Mouse (Mus musculus) lung, adult 18-20 months (tissue): Measurements from ENCODE around the gene Aym1.
"Not testable (repeated sequence)": the region's sequence is repeated elsewhere in the genome, so short reads cannot be mapped to it uniquely, and the experiment has no call there.

Experiments used
- DNase-seq, 2 experiments: peaks; one replicate each; pipeline ENCODE4 v3.0.0; 2022; ENCODE audit warnings: mixed read lengths in 2 of 2

Gene Aym1

DNA sequence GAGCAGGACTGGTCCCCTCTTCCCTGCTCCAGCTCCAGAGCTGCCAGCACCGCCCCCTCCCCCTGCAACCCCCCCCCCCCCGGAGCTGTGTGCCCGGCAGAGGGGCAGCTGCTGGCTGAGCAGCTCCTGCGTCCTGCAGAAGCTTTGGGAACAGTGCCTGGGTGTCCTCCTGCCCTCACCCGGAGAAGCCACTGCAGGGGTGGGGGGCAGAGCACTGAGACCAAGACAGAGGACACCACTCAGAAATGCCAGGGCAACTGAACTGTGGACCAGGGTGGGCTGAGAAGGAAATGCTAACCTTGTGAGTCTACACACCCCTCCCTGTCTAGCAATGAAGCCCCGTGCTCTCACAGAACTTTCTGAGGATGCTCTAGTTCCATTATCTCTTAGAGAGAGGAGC lies at the start of gene Aym1:
Gene Aym1, plus strand, starts transcription at position 109 of the 400 bp plus-strand sequence.
- no peak for DNase-seq

DNA sequence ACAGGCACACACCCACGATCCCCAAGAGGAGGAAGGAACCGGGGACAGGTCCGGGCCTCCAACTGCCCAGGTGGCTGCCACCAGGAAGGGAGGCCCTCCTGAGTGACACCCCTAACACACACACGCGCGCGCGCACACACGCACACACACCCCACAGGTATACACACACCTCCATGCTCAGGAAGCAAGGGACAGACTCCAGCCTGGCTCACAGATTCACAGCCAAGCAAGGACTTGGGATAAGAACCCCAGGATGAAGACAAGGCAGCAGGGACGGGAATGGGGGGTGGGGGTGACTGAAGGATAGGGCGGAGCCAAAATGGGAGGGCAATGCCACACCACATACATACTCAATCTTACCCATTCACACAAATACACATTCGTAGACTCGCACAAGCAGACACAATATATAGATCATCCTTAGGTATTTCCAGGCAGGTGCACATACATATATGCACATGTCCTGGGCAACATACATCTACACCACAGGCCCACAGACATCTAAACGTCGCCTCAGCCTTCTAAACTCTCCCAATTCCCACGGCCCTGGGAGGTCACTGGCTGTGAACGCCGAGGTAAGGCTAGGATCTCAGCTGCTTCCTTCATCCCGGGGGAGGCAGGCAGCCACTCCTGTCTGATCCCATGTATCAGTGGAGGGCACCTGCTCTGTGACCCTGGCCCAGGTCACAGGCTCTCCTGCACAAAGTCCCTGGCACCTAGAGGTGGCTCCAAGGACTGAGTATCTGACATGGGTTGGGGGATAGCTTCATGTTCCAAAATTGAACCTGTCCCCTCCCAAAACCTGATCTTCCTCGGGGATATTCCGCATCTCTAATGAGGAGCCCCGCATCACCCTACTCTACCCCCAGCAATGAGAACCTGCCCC lies 47.4 kb upstream of the Aym1 start:
- DNase-seq: no peak

DNA sequence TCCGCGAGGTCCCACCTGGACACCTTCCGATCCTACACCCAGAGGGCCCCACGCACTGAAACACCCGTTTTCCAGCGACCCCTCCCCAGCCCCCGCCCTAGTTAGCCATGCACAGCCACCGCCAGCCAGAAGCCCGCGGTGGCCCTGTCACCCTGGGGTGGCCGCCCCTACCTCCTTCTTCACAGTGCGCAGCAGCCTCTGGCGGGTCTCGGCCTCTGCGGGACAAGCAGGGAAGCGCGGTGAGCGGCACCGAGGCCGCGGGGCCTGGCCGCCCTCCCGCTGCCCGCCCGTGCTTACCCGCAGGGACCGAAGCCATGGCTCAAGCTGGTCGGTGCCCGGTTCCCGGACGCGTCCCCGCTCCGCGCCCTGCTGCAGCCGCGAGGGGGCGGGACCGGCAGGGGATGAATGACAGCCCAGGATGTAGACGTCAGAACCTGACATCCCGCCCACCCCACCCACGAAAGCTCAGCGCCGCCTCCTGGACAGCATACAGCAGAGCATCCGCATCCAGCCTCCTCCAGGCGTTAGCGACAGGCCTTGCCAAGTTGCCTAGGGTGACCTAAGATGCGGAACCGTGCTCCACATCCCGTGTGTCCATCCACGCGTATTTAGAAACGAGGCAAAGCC lies 46.6 kb upstream of the Aym1 start, which contains the start of gene Sgsm1:
Gene Sgsm1, minus strand, starts transcription at position 410 of the 627 bp plus-strand sequence.
- peak; percentile 76 to 82 for DNase-seq

DNA sequence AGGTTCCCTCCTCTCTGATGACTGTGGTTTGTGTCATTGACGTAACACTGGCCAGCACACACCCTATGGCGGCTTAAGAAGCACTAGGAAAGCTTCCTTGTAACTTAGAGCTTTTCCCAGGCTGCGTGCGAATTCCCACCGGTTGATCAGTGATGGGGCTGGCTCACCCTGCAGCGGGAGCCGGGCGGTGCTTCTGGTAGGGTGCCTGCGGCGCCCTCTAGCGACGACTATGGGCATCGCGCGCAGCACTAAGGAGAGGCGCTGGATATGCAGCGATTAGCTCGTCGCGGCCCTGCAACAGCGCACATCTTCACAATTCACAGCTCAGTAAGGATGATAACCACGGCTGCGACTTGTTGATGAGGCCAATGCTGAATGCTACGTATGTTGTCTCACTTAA lies 43.1 kb upstream of the Aym1 start:
- DNase-seq: peak; percentile 49 to 68

DNA sequence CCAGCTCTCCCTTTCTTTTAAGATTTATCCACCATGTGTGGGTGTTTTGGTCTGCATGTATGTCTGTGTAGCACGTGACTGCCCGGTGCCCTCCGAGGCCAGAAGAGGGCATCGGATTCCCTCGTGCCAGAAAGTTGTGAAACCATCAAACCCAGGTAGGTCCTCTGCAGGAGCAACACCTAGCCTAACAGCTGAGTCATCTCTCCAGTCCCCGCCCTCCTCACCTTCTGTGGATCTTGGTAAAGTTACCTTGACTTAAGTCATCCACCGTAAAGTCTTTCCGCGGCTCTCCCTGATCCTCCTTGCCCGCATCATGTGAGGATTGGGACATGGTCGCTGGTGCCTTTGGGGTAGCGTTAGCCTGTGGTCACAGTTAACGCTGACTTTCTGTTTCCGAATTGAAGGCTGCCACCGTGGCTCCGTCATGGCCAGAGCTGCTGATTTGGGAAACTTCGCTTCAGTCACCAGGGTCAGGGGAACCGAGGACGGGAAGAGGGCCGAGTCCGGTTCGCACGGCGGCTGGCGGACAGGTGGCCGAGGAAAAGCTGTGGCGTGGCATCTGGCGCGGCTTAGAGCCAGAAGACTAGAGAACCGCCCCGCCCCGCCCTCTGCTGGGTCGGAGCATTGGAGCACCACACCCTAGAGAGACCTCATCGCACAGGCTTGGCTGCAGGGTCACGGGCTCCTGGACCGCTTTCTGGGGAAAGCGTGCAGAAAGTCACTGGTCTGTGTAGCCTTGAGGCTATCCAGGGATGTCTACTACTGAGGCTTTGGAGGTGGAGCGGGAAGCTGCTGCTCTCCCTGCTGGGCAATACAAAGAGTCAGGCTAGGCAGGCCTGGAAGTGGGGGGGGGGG lies 33.1 kb upstream of the Aym1 start:
- peak; percentile 32 to 52 for DNase-seq

DNA sequence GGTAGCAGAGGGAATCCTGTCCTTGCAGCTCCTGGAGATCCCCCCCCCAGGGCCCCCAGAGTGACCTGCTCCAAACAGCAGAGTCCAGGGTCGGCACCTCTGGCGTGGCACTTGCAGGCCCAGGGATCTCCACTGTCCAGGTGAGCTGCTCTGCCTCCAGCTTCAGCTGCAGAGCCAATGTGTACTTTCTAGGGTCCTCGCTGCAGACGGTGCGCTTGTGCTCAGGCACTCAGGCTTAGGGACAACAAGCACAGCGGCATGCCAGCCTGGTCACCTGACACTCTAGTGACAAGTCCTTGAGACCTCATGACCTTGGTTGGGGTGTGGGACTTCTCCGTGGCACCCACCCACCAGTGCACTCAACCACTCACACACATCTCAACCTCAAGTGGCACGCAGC lies 27.6 kb upstream of the Aym1 start:
- DNase-seq: no peak

DNA sequence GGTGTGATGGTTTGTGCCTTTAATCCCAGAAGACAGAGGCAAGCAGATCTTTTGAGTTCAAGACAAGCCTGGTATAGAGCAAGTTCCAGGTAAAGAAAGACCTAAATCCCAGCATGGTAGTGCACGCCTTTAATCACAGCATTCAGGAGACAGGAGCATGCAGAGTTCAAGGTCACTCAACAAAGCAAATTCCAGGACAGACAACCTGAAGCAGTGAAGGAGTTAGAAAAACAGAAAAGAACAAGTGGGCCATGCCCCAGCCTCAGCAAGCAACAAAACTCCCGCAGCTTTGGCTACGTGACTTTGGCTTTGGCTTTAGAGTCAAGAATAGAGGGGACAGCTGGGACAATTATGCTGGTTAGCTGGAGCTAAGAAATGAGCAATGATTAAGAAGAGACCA lies 26.9 kb upstream of the Aym1 start:
- no peak for DNase-seq

DNA sequence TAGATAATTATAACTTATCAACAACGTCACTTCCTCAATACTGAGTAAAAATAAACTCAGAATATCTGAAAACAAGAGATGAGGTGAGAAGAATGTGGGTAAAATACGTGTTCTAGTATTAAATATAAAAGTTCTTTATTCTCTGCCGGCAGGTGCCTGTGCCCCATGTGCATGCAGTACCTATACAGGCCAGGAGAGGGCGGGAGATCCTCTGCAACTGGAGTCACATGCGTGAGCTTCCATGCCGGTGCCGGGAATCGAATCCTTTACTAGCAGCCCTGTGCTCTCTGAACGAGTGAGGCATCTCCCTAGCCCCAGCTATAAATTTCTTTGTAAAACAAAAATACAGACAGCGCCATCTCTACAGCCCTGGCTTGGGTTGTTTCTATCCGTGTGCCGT lies 24.9 kb upstream of the Aym1 start:
- no peak for DNase-seq

DNA sequence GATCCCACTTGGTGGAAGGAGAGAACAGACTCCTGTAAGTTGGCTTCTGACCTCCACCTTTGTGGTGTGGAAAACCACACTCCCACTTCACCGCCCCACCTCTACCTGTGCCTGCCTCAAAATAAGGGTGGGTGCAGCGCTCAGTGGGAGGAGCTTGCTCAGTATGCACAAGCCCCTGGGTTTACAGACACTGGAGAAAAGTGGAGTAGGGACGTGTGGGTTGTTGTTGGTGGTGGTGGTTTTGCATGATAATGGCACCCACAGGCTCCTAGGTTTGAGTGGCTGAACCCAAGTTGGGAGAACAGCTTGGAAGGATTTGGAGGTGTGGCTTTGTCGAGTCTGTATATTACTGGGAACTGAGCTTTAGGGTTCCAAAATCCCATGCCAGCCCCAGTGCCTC lies 24.2 kb upstream of the Aym1 start:
- DNase-seq: no peak

DNA sequence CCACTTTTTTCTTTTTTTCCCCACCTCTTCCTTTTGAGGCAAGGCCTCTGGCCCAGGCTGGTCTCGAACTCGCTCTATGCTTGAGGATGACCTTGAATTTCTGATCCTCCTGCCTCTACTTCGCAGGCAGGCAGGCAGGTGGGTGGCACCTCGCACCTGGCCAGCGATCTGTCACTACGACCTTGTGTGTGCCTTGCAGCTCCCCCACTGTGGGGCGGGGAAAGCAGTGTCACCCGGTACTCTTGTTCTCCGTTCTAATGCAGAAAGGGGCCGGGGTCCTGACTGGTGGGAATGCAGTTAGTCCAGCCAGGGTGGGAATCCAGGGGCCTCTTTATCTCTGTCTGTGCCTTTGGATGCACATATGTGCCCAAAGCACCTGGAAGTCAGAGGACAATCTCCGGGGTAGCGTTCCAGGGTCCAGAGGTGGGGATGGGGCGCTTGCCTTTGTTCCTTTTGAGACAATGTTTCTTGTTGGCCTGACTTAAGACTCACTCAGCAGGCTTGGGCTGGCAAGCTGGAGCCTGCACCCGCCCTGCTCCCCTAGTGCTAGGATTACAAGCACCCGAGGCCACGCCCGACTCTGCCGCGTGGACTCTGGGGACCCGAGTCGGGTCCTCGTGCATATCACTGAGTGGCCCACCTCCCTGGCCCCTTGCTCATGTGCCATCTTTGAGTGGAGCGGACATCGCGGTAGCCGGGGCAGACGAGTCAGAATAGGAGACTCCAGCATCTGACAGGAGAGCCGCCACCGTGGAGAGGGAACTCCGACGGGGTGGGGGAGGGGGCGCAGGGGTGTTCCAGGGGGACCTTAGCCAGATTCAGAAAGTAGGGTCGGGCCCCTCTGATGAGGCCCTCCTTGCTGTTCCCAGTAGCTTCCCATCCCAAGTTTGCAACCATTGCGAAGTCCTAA lies 22.2 kb upstream of the Aym1 start:
- no peak for DNase-seq

DNA sequence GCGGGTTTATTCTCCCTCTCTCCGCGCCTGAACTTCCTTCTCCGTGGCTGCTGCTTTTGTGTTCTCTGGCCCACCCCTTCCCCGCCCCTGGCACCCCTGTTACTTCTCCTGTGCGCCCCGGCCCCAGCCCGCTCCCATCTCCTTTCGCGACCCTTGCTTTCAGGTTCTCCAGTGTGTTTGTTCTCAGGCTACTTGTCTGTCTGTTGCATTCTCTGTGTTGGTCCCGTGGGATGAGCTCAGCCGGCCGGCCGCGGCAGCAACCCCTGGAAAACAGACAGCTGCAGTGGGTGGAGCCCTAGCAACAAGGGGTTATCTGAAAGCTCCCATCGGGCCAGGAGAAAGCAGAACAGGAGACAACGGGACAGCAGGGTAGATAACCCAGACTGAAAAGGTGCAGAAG lies 21.4 kb upstream of the Aym1 start:
- DNase-seq: no peak

DNA sequence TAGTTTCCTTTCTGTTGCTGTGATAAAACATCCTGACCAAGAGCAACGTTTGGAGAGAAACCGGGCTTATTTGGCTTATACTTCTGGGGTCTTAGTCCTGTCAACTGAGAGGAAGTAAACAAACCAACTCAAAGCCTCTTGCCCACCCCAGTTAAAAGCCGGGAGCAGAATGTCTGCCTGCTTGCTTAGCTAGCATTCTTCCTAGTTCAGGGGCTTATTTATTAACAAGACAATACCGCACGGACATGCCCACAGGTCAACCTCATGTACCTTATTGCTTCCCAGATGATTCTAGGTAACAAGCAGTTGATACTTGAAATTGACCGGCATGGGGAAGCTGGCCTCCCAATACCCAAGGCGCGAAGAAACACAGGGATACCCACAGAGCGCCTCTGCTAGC lies 20.8 kb upstream of the Aym1 start:
- DNase-seq: no peak

DNA sequence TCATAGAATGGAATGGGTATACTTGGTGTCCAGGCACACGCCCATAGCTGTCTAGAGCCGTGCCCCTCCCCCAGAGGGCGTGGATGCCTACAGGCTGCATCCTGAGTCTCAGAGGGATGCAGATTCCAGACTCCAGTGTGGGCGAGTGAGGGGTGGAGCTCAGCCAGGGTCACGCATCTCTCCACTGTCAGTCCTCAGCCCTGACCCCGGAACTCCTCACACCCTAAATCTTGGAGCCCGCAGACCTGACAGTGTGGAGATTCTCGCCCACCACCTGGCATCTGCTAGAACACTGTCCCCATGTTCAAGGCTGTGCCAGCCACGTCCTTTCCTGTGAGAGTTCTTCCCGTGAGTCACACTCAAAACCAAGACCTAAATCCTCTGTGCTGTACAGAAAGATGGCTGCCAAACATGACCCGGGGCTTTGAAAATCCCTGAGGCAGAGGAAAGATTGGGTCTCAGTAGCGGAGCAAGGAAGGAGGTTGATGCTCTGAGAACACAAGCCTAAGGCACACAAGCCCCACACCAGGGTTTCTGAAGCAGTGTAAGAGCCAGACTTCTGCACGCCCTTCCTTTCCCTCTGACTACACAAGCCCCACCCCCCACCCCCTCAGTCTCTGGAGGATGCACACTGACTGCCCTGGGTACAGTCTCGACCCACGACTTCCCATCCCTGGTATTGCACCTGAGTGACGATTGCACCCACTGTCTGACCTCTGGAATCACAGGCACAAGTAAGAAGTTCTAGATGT lies 12.3 kb upstream of the Aym1 start:
- DNase-seq: no peak

DNA sequence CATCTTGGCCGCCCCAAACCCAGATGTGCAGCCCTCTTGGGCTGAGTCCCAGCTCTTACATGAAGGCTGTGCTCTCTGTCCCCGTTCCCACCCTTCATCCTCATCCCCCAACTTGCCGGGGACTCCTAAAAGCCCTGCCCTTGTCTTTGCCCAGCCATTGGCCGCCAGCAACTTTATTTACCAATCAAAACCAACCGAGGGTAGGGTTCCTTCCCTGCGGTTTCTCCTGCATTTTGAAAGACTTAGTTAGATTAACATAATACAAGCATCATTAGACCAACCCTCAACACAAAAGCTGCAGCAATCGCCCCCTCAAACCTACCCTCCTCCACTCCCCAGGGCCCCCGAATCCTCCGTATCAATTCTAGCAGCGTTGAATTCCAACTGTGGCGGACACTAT lies 11.3 kb upstream of the Aym1 start:
- DNase-seq: no peak

DNA sequence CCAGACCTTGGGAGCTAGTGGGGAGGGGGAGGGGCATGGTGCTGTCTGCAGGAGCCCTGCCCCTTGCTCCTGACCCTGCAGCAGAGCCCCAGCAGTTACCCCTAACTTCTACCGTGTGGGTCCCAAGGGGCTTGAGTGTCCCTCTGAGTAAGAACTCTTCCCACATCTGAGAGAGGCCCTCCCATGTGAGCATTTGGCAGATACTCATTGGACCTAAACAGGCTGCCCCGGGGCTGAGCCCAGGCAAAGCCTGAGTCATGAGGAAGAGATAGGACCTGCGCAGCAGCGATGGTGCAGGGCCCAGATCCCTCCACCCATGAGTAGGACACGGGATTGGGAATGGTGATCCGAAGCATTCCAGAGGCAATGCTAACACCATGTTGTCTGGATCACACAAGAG lies 10.4 kb upstream of the Aym1 start:
- not testable (repeated sequence) for DNase-seq

DNA sequence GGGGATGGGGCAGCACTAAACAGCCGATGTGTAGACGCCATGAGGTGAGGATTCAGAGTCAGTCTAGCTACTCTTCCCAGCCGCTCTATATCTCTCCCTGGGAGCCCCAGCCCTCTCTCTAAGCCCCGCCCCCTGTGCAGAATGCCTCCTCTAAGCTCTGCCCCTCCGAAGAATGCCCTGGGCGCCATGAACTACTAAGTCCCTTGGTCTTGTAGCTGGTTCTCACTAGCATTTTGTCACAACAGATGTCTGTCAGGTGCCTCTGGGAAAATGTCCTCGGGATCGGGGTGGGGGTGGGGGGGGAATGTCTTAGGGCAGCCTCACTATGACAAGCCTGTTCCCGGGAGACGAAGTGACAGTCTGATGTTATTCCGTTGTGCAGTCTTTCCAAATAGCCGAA lies 9.5 kb upstream of the Aym1 start:
- DNase-seq: no peak

DNA sequence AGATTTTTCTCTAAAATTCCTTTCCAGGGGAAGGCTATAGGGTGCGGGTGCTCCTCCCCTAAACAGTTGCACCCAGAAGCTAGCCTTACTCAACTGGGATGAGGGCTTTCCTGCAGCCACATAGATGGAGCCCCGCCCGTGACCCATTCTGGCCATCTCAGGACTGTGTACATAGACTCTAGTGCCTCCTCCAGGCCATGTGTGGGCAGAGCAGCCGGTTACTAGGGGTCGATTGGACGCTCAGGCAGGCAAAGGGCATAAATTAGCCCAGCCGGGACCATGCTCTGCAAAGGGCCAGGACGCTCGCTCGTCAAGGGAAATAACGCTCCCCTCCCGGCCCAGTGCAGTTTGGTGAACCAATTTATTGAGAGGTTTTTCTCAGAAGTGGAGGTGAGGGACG lies 8.5 kb upstream of the Aym1 start:
- no peak for DNase-seq

DNA sequence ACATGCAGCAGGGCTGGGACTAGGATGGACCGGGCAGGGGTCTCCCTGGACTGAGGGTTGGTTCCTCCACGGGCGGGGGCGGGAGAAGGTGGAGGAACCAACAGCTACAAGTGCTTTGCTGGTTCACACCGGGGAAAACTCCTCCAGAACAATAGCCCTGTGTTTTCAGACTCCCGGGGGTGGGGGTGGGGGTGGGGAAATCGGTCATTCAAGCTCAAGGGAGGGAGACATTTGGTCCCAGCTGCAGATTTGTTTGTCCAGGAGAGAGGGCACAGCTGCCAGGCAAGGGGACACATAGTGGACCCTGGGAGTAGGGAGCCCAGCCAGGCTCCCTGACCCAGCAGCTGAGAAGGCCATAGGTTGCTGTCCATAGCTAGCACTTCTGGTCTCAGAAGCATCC lies 7.9 kb upstream of the Aym1 start:
- no peak for DNase-seq

DNA sequence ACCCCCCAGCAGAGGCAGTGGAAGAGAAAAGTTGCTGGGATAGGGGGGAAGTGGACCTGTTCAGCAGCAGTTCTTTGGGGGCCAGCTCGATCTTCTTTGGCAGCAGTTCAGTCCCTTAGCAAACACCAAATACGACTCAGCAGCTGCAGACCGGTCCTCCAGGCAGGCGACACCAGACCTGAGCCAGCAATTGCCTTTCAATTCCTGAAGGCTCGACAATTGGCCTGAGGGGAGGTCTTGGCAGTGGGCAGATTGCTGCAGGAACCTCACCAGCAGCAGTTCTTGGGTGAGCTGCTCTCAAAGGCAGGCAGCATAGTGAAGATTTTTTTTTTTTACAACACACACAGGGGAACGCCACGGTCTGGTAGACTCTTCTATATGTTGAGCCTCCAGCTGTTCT lies 7.3 kb upstream of the Aym1 start:
- no peak for DNase-seq

DNA sequence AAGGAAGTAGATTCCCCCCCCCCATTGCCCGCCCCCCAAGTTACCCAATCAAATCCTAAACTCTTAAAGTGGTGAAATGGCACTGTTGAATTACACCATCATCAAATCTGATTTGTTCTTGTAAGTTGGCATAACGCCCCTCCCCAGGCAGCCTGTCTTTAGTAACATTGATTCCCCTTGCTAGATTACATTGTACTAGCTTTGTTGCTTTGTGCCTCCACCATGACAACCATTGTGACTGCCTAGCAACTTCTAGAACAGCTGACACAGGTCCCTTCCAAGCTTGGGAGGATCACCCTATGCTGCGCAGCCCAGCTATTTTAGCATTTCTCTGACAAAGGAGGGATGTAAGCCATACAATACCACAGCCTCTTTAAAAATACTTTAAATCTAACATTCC lies 5.3 kb upstream of the Aym1 start:
- no peak for DNase-seq

DNA sequence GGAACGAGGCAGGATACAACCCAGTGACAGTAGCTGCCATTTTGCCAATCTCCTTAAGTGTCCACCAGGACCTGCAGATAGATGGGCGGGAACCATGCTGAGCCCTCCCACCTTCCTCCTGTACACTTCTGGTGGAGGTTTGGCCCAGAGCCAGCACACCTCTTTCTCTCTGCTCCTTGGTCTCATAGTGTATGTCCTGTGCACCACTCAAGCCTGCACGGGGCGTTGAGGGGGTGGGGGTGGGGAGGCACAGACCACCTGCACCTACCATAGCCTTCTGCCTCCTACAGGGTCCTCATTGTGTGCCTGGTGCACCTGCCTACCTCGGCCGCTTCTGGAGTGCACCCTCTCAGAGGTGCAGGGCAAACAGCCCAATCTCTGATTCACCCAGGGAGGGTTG lies 4.5 kb upstream of the Aym1 start:
- DNase-seq: no peak

DNA sequence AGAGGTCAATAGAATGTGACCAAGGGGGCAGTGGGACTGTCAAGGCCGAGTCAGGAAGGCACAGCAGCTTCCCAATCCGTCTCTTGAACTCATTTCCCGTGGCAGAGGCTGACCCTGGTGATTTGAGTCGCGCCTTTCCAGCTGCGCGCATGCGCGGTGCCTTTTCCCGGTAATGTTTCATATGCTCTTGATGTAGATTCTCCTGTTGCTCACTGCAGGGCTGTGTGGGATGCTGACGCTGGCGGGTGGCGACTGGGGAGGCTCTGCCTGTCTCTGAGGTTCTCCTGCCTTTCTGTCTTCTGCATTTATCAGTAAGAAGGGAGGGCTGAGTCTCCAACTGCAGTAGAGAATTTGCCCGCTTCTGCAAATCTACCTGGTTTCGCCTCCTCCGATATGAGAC lies 2.8 kb upstream of the Aym1 start:
- no peak for DNase-seq
